Mouse (Mus musculus) spleen, postnatal 10 days (tissue): ENCODE data around the gene Gm20388.
A peak's percentile ranks its signal among the peaks of the same experiment; 100 is the strongest.
"Not testable (repeated sequence)": the region's sequence is repeated elsewhere in the genome, so short reads cannot be mapped to it uniquely, and the experiment has no call there.

Experiments used
- DNase-seq, 2 experiments: peaks; one replicate each; pipeline ENCODE4 v3.0.0; 2021 to 2022; ENCODE audit warnings: low spot score in 2 of 2

Gene Gm20388

GRCm38 (mm10) chr8:123491280-123492075, 3580.8 kb downstream of the Gm20388 start:
- DNase-seq, result no peak

DNA sequence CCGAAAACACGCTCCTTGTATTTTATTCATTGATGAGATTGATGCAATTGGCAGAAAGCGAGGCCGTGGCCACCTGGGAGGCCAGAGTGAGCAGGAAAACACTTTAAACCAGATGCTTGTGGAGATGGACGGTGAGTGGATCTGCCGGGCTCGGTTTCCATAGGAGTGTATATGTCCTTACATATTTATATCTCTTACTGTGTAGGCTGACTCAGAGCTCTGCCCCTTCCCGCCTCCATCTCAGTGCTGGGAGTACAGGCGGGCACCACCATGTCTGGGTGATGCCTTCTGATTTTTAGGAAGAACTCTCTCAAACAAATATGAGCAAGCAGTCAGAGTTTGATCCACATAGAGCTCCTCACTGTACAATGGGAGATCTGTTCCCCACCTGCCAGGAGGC, 3582.3 kb downstream of the Gm20388 start:
- no peak for DNase-seq

- DNase-seq, result no peak
These were observed 3587.1 kb downstream of the Gm20388 start for GRCm38 (mm10) chr8:123497699-123498098.

DNA sequence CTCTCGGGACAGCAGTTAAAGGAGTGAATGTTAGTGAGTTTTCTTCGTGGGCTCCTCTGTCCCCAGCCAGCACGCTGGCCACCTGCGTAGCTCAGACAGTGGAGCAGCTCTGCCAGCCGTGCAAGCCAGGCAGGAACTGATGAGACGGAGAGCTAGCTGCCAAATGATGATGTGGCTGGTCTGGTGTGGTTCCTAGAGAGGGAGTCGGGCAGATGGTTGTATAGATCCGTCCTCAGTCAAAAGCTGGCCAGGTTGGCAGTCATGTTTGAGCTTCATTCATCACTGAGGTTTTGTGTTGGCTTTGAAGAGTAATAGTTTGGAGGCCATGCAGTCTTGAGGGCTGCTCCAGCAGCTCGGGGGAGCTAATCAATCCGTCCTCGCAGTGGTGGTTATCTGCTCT, 3588.3 kb downstream of the Gm20388 start:
- DNase-seq, result no peak

- no peak for DNase-seq
These were observed 3588.9 kb downstream of the Gm20388 start for GRCm38 (mm10) chr8:123499556-123499955.

DNA sequence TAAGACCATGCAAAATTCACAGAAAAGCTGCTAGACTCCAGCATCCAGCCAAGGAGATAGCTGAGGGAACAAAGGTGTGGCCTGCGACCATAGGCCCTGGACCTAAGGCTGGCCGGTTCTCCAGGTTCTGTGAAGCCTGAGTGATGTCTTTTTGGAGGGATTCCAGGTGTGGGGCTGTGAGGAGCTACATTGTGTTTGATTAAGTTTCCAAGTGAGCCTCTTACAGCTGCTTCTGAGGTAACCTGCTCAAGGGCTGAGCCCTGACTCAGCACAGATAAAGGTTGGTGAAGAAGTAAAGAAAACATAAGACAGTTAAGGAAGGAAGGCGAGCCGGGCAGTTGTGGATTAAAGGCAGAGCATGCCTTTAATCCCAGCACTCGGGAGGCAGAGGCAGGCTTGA, 3591.6 kb downstream of the Gm20388 start:
- DNase-seq, result no peak

DNA sequence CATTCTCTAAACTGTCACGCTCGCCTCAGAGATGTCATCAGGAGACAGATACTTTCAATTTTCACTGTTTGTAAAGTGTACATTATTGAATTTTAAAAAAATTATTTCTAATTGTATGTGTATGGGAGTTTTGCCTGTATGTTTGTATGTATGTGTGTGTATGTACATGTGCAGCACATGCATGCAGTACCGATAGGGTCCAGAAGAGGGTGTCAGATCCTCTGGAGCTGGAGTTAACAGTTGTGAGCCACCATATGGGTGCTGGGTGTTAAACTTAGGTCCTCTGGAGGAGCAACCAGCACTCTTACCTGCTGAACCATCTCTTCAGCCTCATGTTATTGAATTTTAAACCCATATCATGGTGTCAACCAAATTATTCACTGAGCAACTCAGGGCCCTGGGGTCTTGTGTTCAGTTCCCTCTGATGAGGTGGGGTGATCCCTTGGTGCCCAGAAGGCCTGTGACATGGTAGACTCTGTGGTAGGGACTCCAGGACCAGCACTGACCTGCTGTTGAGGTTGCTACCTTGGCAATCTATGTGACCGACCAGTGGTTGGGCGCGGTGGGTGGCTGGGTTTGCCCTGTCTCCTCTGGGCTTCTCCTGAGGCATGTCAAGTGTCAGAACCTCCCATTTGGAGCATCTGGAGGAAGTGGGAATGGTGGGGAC, 3593.3 kb downstream of the Gm20388 start:
- peak in 1 of 2 experiments; percentile 38 for DNase-seq

- DNase-seq, result no peak
These were observed 3594.1 kb downstream of the Gm20388 start for GRCm38 (mm10) chr8:123504591-123505195.

- DNase-seq, result no peak
These were observed 3594.6 kb downstream of the Gm20388 start for GRCm38 (mm10) chr8:123505267-123505666.

- no peak for DNase-seq
These were observed 3595.1 kb downstream of the Gm20388 start for GRCm38 (mm10) chr8:123505695-123506094.

DNA sequence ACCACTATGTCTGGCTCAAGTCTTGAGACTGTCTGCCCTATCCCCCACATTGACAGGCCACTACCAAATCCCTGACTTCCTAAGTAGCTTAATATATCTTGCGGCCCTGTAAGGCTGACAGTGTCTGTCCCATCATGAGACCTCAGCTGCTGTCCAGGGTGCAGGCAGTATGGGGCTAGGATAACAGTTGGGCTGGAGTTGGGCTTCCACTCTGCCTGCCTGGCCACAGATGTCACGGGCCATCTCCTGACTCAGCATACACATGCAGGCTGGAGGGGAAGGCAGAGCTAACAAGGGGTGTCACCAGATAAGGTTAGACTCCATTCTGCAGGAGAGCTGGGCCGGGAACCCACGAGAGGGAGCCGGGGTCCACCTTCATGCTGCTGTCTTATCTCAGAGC, 3596.5 kb downstream of the Gm20388 start:
- no peak for DNase-seq

DNA sequence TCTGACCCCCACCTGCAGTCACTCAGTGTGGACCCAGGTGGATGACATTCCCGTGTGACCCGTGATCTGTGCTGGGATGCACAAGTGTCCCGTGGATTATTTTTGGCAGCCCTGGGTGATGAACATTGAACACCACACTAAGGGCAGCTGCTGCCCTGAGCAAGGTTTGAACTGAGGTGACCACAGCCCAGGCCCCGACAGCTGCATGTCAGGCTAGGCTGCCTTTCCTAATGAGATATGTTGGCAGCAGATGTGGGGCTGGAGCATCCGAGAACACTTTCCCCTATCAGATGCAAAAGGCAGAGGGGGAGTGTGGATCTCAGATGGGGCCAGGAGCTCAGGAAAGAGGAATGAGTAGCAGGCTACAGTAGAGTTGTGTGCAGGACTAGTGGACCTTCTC, 3600.2 kb downstream of the Gm20388 start:
- DNase-seq, result no peak

GRCm38 (mm10) chr8:123514136-123514535, 3603.5 kb downstream of the Gm20388 start:
- no peak for DNase-seq

GRCm38 (mm10) chr8:123514781-123515539, 3604.3 kb downstream of the Gm20388 start, which contains the start of gene Dbndd1:
Gene Dbndd1 (minus strand): TSS chr8:123515463.
- DNase-seq, result peak; percentile 12 to 61

DNA sequence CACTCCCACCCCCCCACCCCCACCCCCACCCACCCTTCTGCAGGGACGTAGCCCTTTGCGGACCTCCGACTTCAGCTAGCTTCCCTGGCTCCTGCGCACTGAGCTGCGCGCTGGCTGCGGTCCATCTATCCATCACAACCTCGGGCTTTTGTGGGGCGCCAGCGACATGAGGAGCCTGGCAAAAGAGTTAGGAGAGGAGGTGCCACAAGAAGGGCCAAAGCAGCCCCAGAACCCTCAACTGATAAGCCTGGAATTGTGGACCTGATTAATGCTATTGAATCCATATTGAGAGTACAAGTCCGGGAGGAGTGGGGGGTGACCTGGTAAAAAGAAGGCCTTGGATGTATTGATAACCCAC, 3604.9 kb downstream of the Gm20388 start:
- DNase-seq, result no peak

DNA sequence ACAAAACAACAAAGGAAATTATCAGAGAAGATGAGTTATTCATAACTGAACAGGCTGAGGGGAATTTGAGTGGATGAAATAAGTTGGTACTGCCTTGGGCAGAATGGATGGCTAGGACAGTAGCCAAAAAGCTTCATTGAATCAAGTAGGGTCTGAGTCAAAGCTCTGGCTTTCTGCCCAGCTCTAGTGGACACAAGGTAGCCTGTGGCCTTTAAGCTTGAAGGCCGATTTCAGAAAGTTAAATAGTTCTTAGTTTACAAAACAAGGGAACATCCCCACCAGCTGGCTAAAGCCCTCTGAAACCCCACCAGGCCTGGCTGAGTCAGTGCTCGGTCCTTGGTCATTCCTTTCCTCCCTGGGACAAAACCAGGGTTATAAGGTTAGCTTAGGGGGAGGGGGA, 3606.0 kb downstream of the Gm20388 start:
- no peak for DNase-seq

GRCm38 (mm10) chr8:123518172-123518571, 3607.5 kb downstream of the Gm20388 start:
- no peak for DNase-seq

DNA sequence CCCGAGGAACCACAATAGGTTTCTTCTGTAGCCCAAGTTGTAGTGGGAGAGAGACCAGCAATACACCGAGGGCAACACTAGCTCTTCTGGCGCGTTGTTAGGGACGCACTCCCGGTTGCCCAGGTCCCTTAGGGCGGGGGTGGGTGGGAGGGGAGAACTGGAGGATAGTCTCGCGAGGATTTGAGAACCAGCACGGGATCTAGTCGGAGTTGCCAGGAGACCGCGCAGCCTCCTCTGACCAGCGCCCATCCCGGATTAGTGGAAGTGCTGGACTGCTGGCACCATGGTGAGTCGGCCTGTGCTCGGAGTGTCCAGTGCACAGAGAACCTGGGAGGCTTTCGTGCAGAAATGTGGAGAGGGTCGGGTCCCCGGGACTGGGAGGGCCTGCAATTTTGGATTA, 3608.0 kb downstream of the Gm20388 start, which contains the start of gene Gas8:
TSS of gene Gas8 (plus strand) at position 168 of the 400 bp plus-strand sequence.
- DNase-seq, result peak; percentile 35 to 87

GRCm38 (mm10) chr8:123520048-123520447, 3609.4 kb downstream of the Gm20388 start:
- not testable (repeated sequence) for DNase-seq

DNA sequence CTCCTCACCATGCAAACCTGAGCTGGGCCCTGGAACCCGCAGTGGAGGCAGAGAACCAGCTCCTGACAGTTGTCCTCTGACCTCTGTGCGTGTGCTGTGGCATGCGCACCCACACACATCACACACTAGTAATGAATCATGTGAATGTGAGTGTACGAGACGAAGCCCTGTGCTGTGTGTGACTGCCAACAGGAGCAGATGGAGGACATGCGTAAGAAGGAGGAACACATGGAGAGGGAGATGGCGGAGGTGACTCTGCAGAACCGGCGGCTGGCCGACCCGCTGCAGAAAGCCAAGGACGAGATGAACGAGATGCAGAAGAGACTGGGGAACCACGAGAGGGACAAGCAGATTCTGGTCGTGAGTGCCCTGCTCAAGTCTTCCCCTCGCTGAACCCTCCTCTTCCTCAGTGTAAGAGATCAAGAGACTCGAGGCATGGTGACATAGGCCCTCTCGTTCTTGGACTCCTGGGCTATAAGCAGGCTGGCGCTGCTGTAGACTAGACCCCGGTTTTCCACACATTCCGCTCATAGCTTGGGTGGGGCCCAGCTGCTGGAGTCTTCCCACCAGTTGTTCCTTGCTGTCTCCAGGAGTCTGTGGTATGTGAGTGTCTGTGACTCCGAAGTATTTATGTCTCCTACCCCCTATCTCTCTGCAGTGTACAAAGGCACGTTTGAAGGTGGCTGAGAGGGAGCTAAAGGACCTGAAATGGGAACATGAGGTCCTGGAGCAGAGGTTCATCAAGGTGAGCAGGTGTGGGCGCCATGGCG, 3617.3 kb downstream of the Gm20388 start:
- DNase-seq, result no peak
